Mouse (Mus musculus) colon, adult 2 months (tissue): ENCODE measurements around the gene Olfr180. TPM values are rescaled to one million over a fixed set of nuclear protein-coding genes. Genes with fewer than 3 reads are reported as not detected.

Experiments used
- polyA plus RNA-seq: library from polyadenylated mRNA; depleted of rRNA; stranded (reverse); fragments of >200 nt; gene quantifications from 2 replicates; pipeline ENCODE4 v1.2.3, GENCODE M21; 2012; rRNA removed

The Olfr180 gene
- not detected in 2 replicates for polyA plus RNA-seq

DNA sequence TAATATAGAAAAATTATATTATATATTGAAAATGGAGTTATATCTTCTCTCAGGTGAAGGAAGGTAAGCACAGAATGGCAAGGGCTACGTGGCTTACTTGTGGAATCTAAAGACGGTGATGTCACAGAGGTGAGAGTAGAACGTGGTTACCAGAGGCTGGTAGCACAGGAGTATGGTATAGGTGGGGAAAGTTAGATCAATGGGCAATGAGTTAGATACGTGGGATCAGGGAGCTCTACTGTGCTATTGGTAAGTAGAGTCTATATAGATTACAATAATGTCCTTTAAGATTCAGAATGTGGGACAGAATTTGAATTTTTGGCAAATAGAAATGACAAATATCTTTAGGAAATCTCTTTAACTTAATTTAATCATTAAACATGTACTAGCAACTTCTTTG lies at the start of gene Olfr180:
TSS of gene Olfr180 (minus strand) at position 101 of the 400 bp plus-strand sequence.

DNA sequence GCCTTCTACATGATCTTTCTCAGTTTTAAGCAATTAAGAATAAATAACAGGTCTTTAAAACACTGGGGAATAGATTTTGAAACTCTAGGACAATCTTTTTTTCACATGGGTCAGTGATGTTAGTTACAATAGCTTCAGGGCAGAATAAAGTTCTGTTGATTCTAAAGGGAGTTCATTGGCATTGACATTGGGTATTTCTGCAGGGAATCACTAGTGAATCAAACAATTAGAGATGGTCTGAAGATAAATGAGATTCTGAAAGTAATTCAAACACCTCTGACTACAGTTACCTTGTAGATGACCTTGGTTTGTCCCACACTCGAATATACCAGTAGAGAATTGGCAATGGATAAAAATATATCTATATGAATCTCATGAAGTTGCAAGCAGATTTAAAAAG lies 537 bp downstream of the Olfr180 start, which contains the start of gene Olfr181:
TSS of gene Olfr181 (minus strand) at position 101 of the 400 bp plus-strand sequence.

DNA sequence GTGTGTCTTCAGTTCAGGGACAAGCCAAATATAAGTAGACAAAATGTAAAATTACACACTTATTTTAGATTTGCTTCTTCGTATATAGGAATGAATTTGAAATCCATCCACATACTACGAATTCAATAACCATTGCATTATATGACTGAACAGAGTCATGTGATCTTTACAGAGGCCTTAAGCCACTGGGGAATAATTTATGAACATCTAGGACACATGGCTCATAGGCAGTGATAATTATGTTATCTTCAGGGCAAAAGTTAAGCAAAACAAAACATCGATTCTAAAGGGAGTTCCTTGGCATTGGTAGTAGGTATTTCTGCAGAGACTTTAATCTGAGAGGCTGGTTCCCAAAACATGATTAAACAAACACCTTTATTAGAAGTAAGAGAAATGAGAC lies 37.2 kb downstream of the Olfr180 start, which contains the start of gene Olfr178:
TSS of gene Olfr178 (minus strand) at position 101 of the 400 bp plus-strand sequence.

DNA sequence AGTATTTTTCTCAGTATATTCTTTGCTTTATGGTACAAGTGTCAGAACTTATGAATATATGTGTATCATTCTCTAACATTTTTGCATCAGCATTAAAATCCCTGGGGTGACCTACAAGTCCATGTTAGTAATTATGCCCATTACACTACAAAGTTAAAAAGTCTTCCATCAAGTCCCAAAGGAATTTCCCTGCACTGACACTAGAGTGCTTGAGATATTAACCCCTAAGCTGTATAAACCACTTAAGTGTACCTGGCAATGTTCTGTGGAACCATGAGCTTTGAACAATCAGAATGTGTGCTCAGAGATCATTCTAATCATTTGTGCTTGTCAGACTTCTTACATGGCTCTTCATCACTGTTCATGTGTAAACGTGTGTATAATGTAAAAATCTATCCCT lies 54.5 kb downstream of the Olfr180 start, which contains the start of gene Olfr177:
TSS of gene Olfr177 (minus strand) at position 101 of the 400 bp plus-strand sequence.

Other genes with a start within 250 kb of the Olfr180 start
- 0.25 and 0.70 TPM in 2 replicates for gene Gpr15, start 210.3 kb downstream of the Olfr180 start, polyA plus RNA-seq
- 52.8 and 69.2 TPM in 2 replicates for gene Cldnd1, start 201.5 kb downstream of the Olfr180 start, polyA plus RNA-seq
- not detected in 2 replicates for gene Olfr172, start 166.2 kb downstream of the Olfr180 start, polyA plus RNA-seq
- not detected in 2 replicates for gene Olfr173, start 129.1 kb downstream of the Olfr180 start, polyA plus RNA-seq
- gene Olfr175-ps1, start 102.6 kb downstream of the Olfr180 start, polyA plus RNA-seq: not detected in 2 replicates
- not detected in 2 replicates for gene Olfr177, start 54.6 kb downstream of the Olfr180 start, polyA plus RNA-seq
- gene Olfr178, start 37.3 kb downstream of the Olfr180 start, polyA plus RNA-seq: not detected in 2 replicates
- gene Olfr181, start 637 bp downstream of the Olfr180 start, polyA plus RNA-seq: not detected in 2 replicates
- not detected in 2 replicates for gene Olfr183, start 66.0 kb upstream of the Olfr180 start, polyA plus RNA-seq
- gene Olfr186, start 100.9 kb upstream of the Olfr180 start, polyA plus RNA-seq: not detected in 2 replicates
- gene Olfr187, start 110.4 kb upstream of the Olfr180 start, polyA plus RNA-seq: not detected in 2 replicates
- gene Olfr190, start 148.6 kb upstream of the Olfr180 start, polyA plus RNA-seq: not detected in 2 replicates
- not detected in 2 replicates for gene Olfr191, start 160.4 kb upstream of the Olfr180 start, polyA plus RNA-seq
- gene Olfr193, start 182.5 kb upstream of the Olfr180 start, polyA plus RNA-seq: not detected in 2 replicates
- not detected in 2 replicates for gene Olfr194, start 191.7 kb upstream of the Olfr180 start, polyA plus RNA-seq
- gene Olfr195, start 217.7 kb upstream of the Olfr180 start, polyA plus RNA-seq: not detected in 2 replicates
- gene Olfr196, start 241.1 kb upstream of the Olfr180 start, polyA plus RNA-seq: not detected in 2 replicates